Comparison of ENCODE assay signal across 9 mouse cellular contexts in genomic region chr6:138477611-138478010, GRCm38 (mm10).
DNase-seq lines count a peak whose midpoint lies in the region; ATAC-seq lines count a peak whose summit lies in the region.
"Had no signal": no experiment of that assay in that cellular context is flagged by ENCODE, and none has a peak within 500 bp of the region (broad histone marks: within the 10 kb centered on the region; RNA-seq: fewer than 3 reads in every experiment).

No protein-coding gene starts in this region.

- H3K4me3 ChIP-seq in forebrain, embryonic 15.5 days: no peak overlapping the region
- no peak overlapping the region for H3K4me3 ChIP-seq in midbrain, embryonic 14.5 days (replicated peaks; ENCODE audit: low read depth, low read length)

- peak; percentile 24 for DNase-seq in heart, adult 8-10 months (ENCODE audit: low spot score)
- no peak for DNase-seq in heart, adult 11 months
- DNase-seq in kidney, adult 18-20 months: peak; percentile 49
- DNase-seq in left cerebral cortex, postnatal 14 days (ENCODE audit: low spot score in 2 of 2): peak; percentile 57 to 72
- peak; percentile 80 for DNase-seq in midbrain, embryonic 14.5 days
- DNase-seq in urinary bladder, adult 18-20 months (ENCODE audit: low spot score in 2 of 2): peak; percentile 36 to 39

- H3K27ac ChIP-seq in forebrain, embryonic 15.5 days (replicated peaks): no peak overlapping the region
- H3K27ac ChIP-seq in midbrain, embryonic 14.5 days (replicated peaks; ENCODE audit: low read depth, low read length): no peak overlapping the region
- H3K27ac ChIP-seq: macrophage had no signal

- intact Hi-C loops in left cerebral cortex, postnatal 14 days (cut with DNase I): loop anchor here (1.0 kb wide), 1 partner anchor 772 kb away; no protein-coding TSS in a partner anchor

- WGBS in forebrain, embryonic 15.5 days: 12% methylated on average over 5 of the region's 5 CpGs
- WGBS in midbrain, embryonic 14.5 days: 18% methylated on average over 5 of the region's 5 CpGs

- H3K4me2 ChIP-seq in forebrain, embryonic 15.5 days (replicated peaks): no peak overlapping the region
- H3K4me2 ChIP-seq in midbrain, embryonic 14.5 days (ENCODE audit: low read length): no peak overlapping the region

- no peaks in the 10 kb centered on the region for H3K27me3 ChIP-seq in forebrain, embryonic 15.5 days
- H3K27me3 ChIP-seq in midbrain, embryonic 14.5 days (ENCODE audit: control insufficient read depth, insufficient read depth, low read length): no peaks in the 10 kb centered on the region

- peak; percentile 56; the same call in 1 of the 2 replicates for ATAC-seq in cerebellum, adult (ENCODE audit: insufficient number of reproducible peaks, low FRiP score, low TSS enrichment)
- peak; percentile 80 for ATAC-seq in forebrain, embryonic 15.5 days (replicated peaks)
- ATAC-seq in midbrain, embryonic 14.5 days (ENCODE audit: low FRiP score, low TSS enrichment): peak; percentile 60

- no peaks in the 10 kb centered on the region for H3K36me3 ChIP-seq in forebrain, embryonic 15.5 days
- H3K36me3 ChIP-seq in midbrain, embryonic 14.5 days (ENCODE audit: control insufficient read depth, insufficient read depth, low read length): no peaks in the 10 kb centered on the region

- H3K9ac ChIP-seq in forebrain, embryonic 15.5 days (replicated peaks): no peak overlapping the region
- no peak overlapping the region for H3K9ac ChIP-seq in midbrain, embryonic 14.5 days (replicated peaks; ENCODE audit: low read length)

- H3K4me1 ChIP-seq in forebrain, embryonic 15.5 days: no peaks in the 10 kb centered on the region
- H3K4me1 ChIP-seq in midbrain, embryonic 14.5 days (ENCODE audit: control insufficient read depth, insufficient read depth, low read length): no peaks in the 10 kb centered on the region

- no peaks in the 10 kb centered on the region for H3K9me3 ChIP-seq in forebrain, embryonic 15.5 days
- H3K9me3 ChIP-seq in midbrain, embryonic 14.5 days (ENCODE audit: control insufficient read depth, low read length): no peaks in the 10 kb centered on the region
